Mouse (Mus musculus) embryonic facial prominence, embryonic 14.5 days (tissue): ENCODE measurements around the gene Spaca4. TPM values are rescaled to one million over a fixed set of nuclear protein-coding genes. Genes with fewer than 3 reads are reported as not detected.
A peak's percentile ranks its signal among the peaks of the same experiment; 100 is the strongest.

Experiments
- ATAC-seq: fragments of 200-750 bp; cut with Nextera tagmentation; 2 replicates; pipeline ENCODE4 v1.8.0; 2017; ENCODE audit warnings: low read depth, moderate number of reproducible peaks, moderate TSS enrichment
- DNase-seq: peaks from one replicate; pipeline ENCODE4 v3.0.0-alpha.2; 2015; ENCODE audit warnings: low spot score
- H3K27ac ChIP-seq: fragments of 300-500 bp; sonication (generic); replicated peaks from 2 replicates; pipeline ENCODE4 v1.5.1; 2014; ENCODE audit warnings: low read depth, mild to moderate bottlenecking, low read length, moderate library complexity
- H3K27me3 ChIP-seq: fragments of 300-500 bp; sonication (generic); replicated peaks from 2 replicates; pipeline ENCODE4 v1.6.1; 2014; ENCODE audit warnings: low read length; ENCODE audit not compliant: control insufficient read depth, insufficient read depth
- H3K36me3 ChIP-seq: fragments of 300-500 bp; sonication (generic); 2 replicates; pipeline ENCODE4 v1.6.1; 2014; ENCODE audit warnings: low read length, mixed read lengths; ENCODE audit not compliant: control insufficient read depth, insufficient read depth
- H3K4me1 ChIP-seq: fragments of 300-500 bp; sonication (generic); 2 replicates; pipeline ENCODE4 v1.6.1; 2014; ENCODE audit warnings: antibody characterized with exemption, low read length; ENCODE audit not compliant: control insufficient read depth, insufficient read depth
- H3K4me2 ChIP-seq: fragments of 300-500 bp; sonication (generic); 2 replicates; pipeline ENCODE4 v1.6.1; 2014; ENCODE audit warnings: low read depth, mild to moderate bottlenecking, low read length, moderate library complexity, mixed read lengths
- H3K4me3 ChIP-seq: fragments of 300-500 bp; sonication (generic); 2 replicates; pipeline ENCODE4 v1.5.1; 2014; ENCODE audit warnings: low read depth, mild to moderate bottlenecking, low read length
- H3K9ac ChIP-seq: fragments of 300-500 bp; sonication (generic); 2 replicates; pipeline ENCODE4 v1.6.1; 2014; ENCODE audit warnings: low read depth, mild to moderate bottlenecking, low read length, moderate library complexity, mixed read lengths
- H3K9me3 ChIP-seq: fragments of 300-500 bp; sonication (generic); 2 replicates; pipeline ENCODE4 v1.6.1; 2016; ENCODE audit warnings: low read length; ENCODE audit not compliant: control insufficient read depth
- WGBS: fragments of 180-500 bp; shearing (Covaris S2); extraction: QIAGEN DNeasy Blood & Tissue Kit; methylation state at CpG from one replicate; pipeline ENCODE4 v1.1.7; 2014; 5-methylcytosine and 5-hydroxymethylcytosine counted together
- polyA plus RNA-seq: library from polyadenylated mRNA; unstranded; fragments of >200 nt; fragmentation: Nextera tagmentation; extraction: Ambion mirVana; gene quantifications from 2 replicates; pipeline ENCODE4 v1.2.1, GENCODE M21; 2014

The Spaca4 gene
- polyA plus RNA-seq, 1 experiment from 2014 or later: not detected

DNA sequence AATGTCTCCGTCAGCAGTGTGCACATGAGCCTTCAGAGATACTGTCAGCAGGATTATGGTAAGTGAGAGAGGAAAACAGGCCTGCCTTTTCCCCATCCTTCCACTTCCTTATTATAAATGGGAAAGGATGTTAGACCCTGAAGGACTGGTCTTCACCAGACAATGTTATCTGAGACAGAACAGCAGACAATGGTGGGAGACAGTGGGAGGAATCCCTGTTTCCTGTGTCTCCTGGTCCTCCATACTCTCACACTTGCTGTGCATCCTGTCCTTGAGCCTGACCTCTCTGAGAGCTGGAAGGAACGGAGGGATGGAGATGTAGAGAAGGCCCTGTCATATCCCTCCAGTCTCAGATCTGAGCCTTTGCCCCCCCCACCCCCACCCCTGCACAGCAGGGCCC, 33.2 kb downstream of the Spaca4 start:
- Histone ChIP-seq H3K9ac (no peak overlapping the region), H3K27me3 (no peaks in the 10 kb centered on the region), H3K27ac (no peak overlapping the region), H3K9me3 (no peaks in the 10 kb centered on the region), H3K4me2 (no peak overlapping the region), H3K4me3 (no peak overlapping the region), H3K36me3 (no peaks in the 10 kb centered on the region), H3K4me1 (0 out of 2 replicates have a peak, but pooled peaks cover 7% of the 10 kb centered on the region)
- WGBS: 71% methylated on average over 2 of the region's 2 CpGs
- DNase-seq (no peak), ATAC-seq (no peak)

DNA sequence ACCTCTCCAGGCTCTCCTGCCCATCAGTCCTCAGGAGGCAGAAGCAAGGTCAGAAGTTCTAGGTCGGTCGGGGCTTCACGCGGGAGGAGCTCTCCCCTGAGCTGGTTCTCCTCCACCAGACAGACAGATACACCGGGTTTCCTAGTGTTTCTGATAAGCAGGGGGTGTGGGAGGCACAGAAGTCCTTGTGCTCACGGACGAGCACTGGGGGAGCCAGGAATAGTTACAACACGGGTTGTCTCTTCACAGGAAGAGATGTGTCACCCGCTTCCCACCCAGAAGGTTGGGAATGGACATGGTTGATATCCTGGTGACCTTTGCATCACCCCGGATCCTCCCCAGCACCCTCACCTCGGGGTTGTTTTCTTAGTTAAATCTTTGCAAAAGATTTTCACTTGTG, 35.8 kb downstream of the Spaca4 start:
- Histone ChIP-seq H3K4me2 (no peak overlapping the region), H3K9ac (no peak overlapping the region), H3K4me3 (no peak overlapping the region), H3K27me3 (no peaks in the 10 kb centered on the region), H3K9me3 (no peaks in the 10 kb centered on the region), H3K27ac (no peak overlapping the region), H3K4me1 (peaks cover 28% of the 10 kb centered on the region), H3K36me3 (no peaks in the 10 kb centered on the region)
- DNase-seq (no peak), ATAC-seq (no peak)
- 65% methylated on average over 11 of the region's 11 CpGs for WGBS

DNA sequence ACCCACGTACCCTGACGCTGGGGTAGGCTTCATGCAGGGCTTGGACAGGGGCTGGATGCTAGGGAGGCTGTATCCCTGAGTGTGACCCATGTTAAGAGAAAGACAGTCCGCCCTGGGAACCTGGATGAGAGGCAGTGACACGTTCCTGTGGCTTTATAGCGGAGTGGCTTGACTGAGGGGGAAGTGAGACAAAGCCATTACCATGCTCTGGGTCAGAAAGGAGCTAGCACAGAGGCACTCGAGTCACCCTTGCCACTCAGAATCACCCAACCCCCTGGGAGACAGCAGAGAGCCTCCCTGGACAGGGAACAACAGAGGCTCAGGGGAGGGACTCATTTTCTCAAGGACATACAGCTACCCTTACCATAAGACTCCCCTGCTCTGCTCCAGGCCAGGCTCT, 36.5 kb downstream of the Spaca4 start:
- H3K36me3 ChIP-seq: no peaks in the 10 kb centered on the region
- ATAC-seq: no peak
- 61% methylated on average over 6 of the region's 6 CpGs for WGBS
- H3K27me3 ChIP-seq: no peaks in the 10 kb centered on the region
- peak overlapping the region; percentile 15; the same call in 1 of the 2 replicates for H3K9ac ChIP-seq
- no peaks in the 10 kb centered on the region for H3K9me3 ChIP-seq
- H3K27ac ChIP-seq: no peak overlapping the region
- H3K4me3 ChIP-seq: no peak overlapping the region
- H3K4me1 ChIP-seq: peaks cover 22% of the 10 kb centered on the region
- H3K4me2 ChIP-seq: no peak overlapping the region
- no peak for DNase-seq

DNA sequence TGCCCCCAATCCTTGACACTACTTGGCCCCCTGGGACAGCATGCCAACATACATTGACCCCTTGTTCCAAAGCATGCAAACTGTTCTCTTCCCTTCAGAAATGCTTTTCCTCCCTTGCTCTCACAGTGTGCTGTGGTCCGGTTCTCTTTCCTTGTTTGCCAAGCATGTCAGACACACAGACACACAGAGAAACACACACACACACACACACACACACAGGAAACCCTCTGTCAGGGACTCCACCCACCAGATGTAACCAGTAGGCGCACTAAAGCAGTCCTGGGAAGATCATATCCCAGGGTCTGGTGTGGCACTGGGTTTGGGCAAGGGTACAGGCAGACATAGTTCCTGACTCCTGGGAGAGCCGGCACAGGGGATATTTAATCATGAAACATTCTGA, 38.8 kb downstream of the Spaca4 start:
- H3K27ac ChIP-seq: no peak overlapping the region
- H3K4me1 ChIP-seq: peaks cover 28% of the 10 kb centered on the region
- no peaks in the 10 kb centered on the region for H3K27me3 ChIP-seq
- WGBS: 59% methylated on average over 3 of the region's 3 CpGs
- H3K36me3 ChIP-seq: no peaks in the 10 kb centered on the region
- H3K9me3 ChIP-seq: no peaks in the 10 kb centered on the region
- DNase-seq (no peak), ATAC-seq (no peak)
- peak overlapping the region; percentile 30; the same call in 1 of the 2 replicates for H3K9ac ChIP-seq
- no peak overlapping the region for H3K4me2 ChIP-seq
- H3K4me3 ChIP-seq: no peak overlapping the region

DNA sequence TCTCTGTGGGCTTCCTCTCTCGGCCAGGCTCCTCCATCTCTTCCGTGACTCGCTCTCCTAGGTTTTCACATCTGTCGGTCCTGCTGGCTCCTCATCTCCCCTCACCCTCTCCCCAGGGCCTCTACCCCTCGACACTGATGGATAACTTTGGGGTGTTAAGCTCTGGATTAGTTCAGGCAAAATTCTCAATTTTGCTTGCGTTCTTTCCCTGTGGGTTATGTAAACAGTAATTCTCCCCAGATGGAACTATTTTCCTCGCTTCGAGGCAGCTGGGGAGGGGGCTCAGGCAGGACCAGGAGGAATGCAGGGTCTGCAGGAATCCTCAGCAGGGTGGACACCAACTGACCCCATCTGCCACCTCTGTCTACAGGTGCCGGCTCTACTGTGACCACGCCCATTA, 39.8 kb downstream of the Spaca4 start:
- DNase-seq: peak; percentile 52
- peak overlapping the region; percentile 15; the same call in 1 of the 2 replicates for H3K4me3 ChIP-seq
- H3K4me1 ChIP-seq: peaks cover 28% of the 10 kb centered on the region
- H3K9me3 ChIP-seq: no peaks in the 10 kb centered on the region
- no peaks in the 10 kb centered on the region for H3K36me3 ChIP-seq
- no peak for ATAC-seq
- WGBS: 21% methylated on average over 10 of the region's 10 CpGs
- peak overlapping the region; percentile 32 for H3K4me2 ChIP-seq
- no peaks in the 10 kb centered on the region for H3K27me3 ChIP-seq
- peak overlapping the region; percentile 58; the same call in 1 of the 2 replicates for H3K27ac ChIP-seq
- peak overlapping the region; percentile 42; the same call in 1 of the 2 replicates for H3K9ac ChIP-seq

DNA sequence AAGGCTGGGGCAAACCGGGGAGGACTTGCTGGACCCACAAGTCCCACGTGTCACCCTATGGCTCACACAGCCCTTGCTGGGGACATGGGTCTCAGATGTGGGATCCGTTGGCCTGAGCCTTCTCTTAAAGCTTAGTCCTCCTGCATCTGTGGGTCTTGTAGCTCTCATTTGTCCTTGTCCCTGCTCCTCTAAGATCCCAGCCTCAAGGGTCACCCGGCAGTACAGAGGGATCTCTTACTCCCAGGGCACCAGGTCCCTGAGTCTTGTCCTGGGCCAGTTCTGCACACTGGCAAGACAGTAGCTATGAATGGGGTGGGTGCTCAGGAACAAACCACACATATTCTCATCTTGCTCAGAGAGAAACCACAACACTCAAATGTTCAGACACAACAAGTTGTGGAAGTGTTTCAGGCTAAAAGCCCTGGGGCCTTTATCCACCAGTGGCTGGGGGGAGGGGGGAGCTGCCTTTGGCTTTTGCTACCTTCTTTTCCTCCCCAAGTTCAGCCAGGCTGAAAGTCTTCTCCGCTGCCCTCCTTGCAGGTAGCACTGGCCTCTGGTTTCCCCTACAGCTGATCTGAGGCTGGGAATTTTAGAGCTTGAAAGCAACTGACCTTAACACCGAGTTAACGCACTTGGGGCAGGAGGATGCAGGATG, 42.1 kb downstream of the Spaca4 start, which contains the start of gene Ntn5:
Gene Ntn5 (plus strand): TSS at position 627 of the 655 bp plus-strand sequence.
- WGBS: 75% methylated on average over 7 of the region's 7 CpGs
- Histone ChIP-seq H3K4me1 (peaks cover 28% of the 10 kb centered on the region), H3K9me3 (no peaks in the 10 kb centered on the region), H3K9ac (peak within 1 kb of the TSS; percentile 42; the same call in 1 of the 2 replicates), H3K4me3 (no peak within 1 kb of the TSS), H3K36me3 (no peaks in the 10 kb centered on the region), H3K4me2 (peak within 1 kb of the TSS; percentile 32), H3K27me3 (no peaks in the 10 kb centered on the region), H3K27ac (no peak within 1 kb of the TSS)
- no peak for ATAC-seq
- DNase-seq: no peak

DNA sequence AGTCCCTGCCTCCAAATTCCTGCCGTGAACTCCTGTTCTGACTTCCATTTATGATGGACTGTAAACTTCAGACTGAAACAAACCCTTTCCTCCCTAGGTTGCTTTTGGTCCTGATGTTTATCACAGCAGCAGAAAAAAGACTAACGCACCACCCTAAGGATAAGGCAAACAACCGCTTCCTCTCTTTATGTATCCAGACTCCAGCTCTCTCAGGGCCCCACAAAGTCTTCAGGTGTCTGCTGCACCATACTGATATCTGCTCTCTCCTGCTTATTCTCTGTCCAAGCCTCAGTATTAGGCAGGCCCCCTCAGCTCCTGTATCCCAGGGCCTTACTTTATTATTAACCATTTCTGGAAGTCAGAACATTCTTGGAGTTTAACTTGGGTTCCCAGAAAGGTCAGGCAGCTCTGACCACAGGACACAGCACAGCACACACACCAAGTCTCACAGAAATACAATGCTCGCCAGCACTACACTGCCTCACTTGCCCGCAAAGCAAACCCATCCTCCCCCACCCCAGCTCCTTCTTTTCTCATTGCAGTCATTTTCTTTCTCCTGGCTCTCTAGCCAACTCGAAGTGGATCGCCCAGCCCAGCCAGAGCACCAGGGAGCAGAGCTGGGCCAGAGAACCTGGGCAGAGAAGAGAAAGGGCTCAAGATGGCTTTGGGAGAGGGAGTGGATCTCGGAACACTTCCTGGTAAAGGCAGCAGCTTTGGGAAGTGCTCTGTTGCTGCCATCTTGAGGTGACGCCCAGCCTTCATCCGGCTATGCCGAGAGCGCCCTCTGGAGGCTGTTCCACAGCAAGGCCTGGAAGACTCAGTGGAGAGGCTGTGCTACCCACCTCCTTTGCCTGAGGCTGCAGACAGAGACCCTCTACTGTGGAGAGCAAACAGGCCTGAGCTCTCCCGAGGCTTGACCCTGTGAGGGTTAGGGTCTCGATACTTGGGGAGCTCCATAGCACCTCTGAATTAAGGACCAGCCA, 43.2 kb downstream of the Spaca4 start:
- no peak overlapping the region; the same call in 1 of the 2 replicates for H3K27ac ChIP-seq
- no peaks in the 10 kb centered on the region for H3K27me3 ChIP-seq

DNA sequence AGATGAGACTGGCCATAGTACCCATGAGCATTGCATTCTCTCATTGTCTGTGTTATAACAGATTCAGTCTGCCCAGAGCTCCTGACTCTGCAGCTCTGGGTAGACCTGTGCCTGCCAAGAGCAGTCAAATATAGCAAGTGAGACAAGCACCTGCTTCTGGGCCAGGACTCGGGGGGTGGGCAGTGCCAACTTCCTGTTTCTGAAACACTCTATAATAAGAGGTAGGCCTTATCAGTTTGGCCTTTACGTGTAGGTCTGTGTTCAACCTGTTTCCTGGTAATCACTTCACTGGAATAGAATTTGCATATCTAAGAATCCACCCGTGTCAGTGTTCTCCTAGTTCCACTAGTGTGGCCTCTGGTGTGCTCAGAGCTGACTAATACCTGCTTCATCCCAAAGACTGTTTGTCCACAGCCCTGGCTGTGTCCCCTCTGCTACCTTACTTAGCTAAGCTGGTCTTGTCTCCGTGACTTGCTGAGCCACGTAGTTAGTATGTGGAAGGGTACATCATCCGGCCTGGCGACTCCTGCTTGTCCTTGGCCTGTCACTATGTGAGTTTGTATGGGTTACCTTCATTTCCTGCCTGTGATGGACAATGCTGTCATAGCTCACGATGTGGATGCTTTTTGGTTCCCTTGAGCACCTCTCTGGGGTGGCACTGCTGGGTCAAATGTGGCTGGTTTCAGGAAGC, 44.4 kb downstream of the Spaca4 start:
- ATAC-seq (no peak), DNase-seq (no peak)
- no peaks in the 10 kb centered on the region for H3K36me3 ChIP-seq
- H3K9ac ChIP-seq: no peak overlapping the region; the same call in 1 of the 2 replicates
- H3K4me3 ChIP-seq: no peak overlapping the region
- no peak overlapping the region for H3K4me2 ChIP-seq
- H3K4me1 ChIP-seq: peaks cover 21% of the 10 kb centered on the region
- H3K9me3 ChIP-seq: no peaks in the 10 kb centered on the region
- H3K27ac ChIP-seq: no peak overlapping the region
- H3K27me3 ChIP-seq: no peaks in the 10 kb centered on the region
- WGBS: 76% methylated on average over 8 of the region's 8 CpGs

More for the DNA sequence above, 43.2 kb downstream of the Spaca4 start:
- no peaks in the 10 kb centered on the region for H3K36me3 ChIP-seq
- no peaks in the 10 kb centered on the region for H3K9me3 ChIP-seq
- no peak overlapping the region for H3K4me3 ChIP-seq
- peaks cover 28% of the 10 kb centered on the region for H3K4me1 ChIP-seq
- DNase-seq (peak; percentile 93), ATAC-seq (peak; percentile 86)
- WGBS: 32% methylated on average over 13 of the region's 14 CpGs
- peak overlapping the region; percentile 35 for H3K4me2 ChIP-seq
- peak overlapping the region; percentile 45 for H3K9ac ChIP-seq
